Mouse (Mus musculus): ENCODE results near the gene Gm21987. TPM values are rescaled to one million over a fixed set of nuclear protein-coding genes. Genes with fewer than 3 reads are reported as not detected.

Gene Gm21987
- total RNA-seq, 1 experiment = not detected

DNA sequence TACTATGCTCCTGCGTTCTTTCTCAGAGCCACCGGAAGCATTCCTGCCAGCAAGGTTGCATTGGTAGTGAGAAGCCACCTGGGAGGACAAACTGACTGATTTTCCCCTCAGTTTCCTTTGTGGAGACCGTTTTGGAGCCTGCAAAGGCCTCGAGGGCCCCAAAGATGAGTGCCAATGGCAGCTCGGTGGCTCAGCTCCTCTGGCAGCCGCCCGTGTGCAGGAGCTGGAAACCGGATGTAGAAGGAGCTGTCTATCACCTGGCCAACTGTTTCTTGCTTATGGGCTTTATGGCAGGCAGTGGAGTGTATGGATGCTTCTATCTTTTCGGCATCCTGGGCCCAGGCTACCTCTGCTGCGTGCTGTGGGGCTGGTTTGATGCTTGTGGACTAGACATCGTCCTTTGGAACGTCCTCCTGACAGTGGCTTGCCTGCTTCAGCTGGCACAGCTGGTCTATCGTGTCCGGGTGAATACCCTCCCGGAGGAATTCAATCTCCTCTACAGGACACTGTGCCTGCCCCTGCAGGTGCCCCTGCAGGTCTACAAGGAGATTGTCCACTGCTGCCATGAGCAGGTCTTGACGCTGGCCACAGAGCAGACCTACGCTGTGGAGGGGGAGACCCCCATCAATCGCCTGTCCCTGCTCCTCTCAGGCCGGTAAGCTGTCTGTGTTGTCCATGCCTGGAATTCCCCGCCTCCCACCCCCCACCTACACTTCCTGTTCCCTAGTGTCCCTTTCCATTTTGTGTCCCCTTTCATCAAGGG, 15.8 kb downstream of the Gm21987 start:
- in situ Hi-C loops (cut with MboI; ENCODE audit: low sequenced_read_pairs in 2 of 2, unreplicated experiment in 2 of 2) = no loop called here
- DNase-seq (ENCODE audit: low read depth, low spot score) = no peak
- Histone ChIP-seq H3K4me3 (ENCODE audit: insufficient read depth in 1 of 2, low read depth in 1 of 2, low read length in 2 of 2, poor library complexity in 1 of 2, severe bottlenecking in 1 of 2) (no peak overlapping the region), H3K27ac (ENCODE audit: insufficient read depth, low read depth, low read length, poor library complexity, severe bottlenecking) (no peak overlapping the region), H3K36me3 (ENCODE audit: control insufficient read depth, insufficient read depth, low read length, poor library complexity, severe bottlenecking) (no peaks in the 10 kb centered on the region), H3K9ac (ENCODE audit: insufficient read depth, low read depth, low read length, poor library complexity, severe bottlenecking) (no peak overlapping the region), H3K9me3 (ENCODE audit: control insufficient read depth, insufficient read depth, low read depth, low read length) (no peaks in the 10 kb centered on the region), H3K4me1 (ENCODE audit: control insufficient read depth in 2 of 2, insufficient read depth in 2 of 2, low read length in 2 of 2, poor library complexity in 1 of 2) (no peaks in the 10 kb centered on the region)
- no peak for TF ChIP-seq ZC3H11A (IDR thresholded peaks at IDR 0.05; ENCODE audit: borderline replicate concordance, low read depth, low read length)
- TF ChIP-seq ZNF384 (IDR thresholded peaks at IDR 0.05; ENCODE audit: low read depth, low read length) = no peak
- no peak for TF ChIP-seq HCFC1 (IDR thresholded peaks at IDR 0.05; ENCODE audit: borderline replicate concordance, insufficient read depth, low read length)
- no peak for TF ChIP-seq MAFK (IDR thresholded peaks at IDR 0.05; ENCODE audit: insufficient read depth, low read depth, low read length)
- no peak for TF ChIP-seq CHD2 (IDR thresholded peaks at IDR 0.05; ENCODE audit: low read depth, low read length)

DNA sequence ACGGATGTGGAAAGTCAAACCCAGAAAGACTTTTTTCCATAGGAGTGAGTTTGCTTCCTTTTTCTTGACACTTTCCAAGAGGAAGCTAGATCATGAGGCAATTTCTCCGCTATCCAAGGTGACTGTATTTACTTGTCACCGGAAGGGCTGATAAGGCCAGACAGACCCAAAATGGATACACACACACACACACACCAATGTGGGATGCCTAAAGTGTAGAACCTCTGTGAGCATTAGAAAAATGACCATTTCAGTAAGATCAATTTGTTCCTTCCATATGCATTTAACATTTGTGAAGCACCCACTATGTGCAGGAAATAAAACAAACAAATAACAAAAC, 16.4 kb downstream of the Gm21987 start:
- no peaks in the 10 kb centered on the region for H3K4me1 ChIP-seq (ENCODE audit: control insufficient read depth in 2 of 2, insufficient read depth in 2 of 2, low read length in 2 of 2, poor library complexity in 1 of 2)
- H3K9me3 ChIP-seq (ENCODE audit: control insufficient read depth, insufficient read depth, low read depth, low read length) = no peaks in the 10 kb centered on the region
- no peak overlapping the region for H3K27ac ChIP-seq (ENCODE audit: insufficient read depth, low read depth, low read length, poor library complexity, severe bottlenecking)
- no peaks in the 10 kb centered on the region for H3K36me3 ChIP-seq (ENCODE audit: control insufficient read depth, insufficient read depth, low read length, poor library complexity, severe bottlenecking)
- H3K4me3 ChIP-seq (ENCODE audit: insufficient read depth in 1 of 2, low read depth in 1 of 2, low read length in 2 of 2, poor library complexity in 1 of 2, severe bottlenecking in 1 of 2) = no peak overlapping the region
- in situ Hi-C loops (cut with MboI; ENCODE audit: low sequenced_read_pairs in 2 of 2, unreplicated experiment in 2 of 2) = no loop called here
- DNase-seq (ENCODE audit: low read depth, low spot score) = no peak
- no peak overlapping the region for H3K9ac ChIP-seq (ENCODE audit: insufficient read depth, low read depth, low read length, poor library complexity, severe bottlenecking)
- TF ChIP-seq ZNF384 (IDR thresholded peaks at IDR 0.05; ENCODE audit: low read depth, low read length) = no peak
- TF ChIP-seq MAFK (IDR thresholded peaks at IDR 0.05; ENCODE audit: insufficient read depth, low read depth, low read length) = no peak
- TF ChIP-seq CHD2 (IDR thresholded peaks at IDR 0.05; ENCODE audit: low read depth, low read length) = no peak
- no peak for TF ChIP-seq ZC3H11A (IDR thresholded peaks at IDR 0.05; ENCODE audit: borderline replicate concordance, low read depth, low read length)

GRCm38 (mm10) chr16:38363657-38364056, 16.8 kb downstream of the Gm21987 start:
- no peak overlapping the region for H3K27ac ChIP-seq (ENCODE audit: insufficient read depth, low read depth, low read length, poor library complexity, severe bottlenecking)
- no peak for TF ChIP-seq ZNF384 (IDR thresholded peaks at IDR 0.05; ENCODE audit: low read depth, low read length)
- TF ChIP-seq HCFC1 (IDR thresholded peaks at IDR 0.05; ENCODE audit: borderline replicate concordance, insufficient read depth, low read length) = no peak
- TF ChIP-seq ZC3H11A (IDR thresholded peaks at IDR 0.05; ENCODE audit: borderline replicate concordance, low read depth, low read length) = no peak
- no peak for TF ChIP-seq CHD2 (IDR thresholded peaks at IDR 0.05; ENCODE audit: low read depth, low read length)
- no peak for TF ChIP-seq MAFK (IDR thresholded peaks at IDR 0.05; ENCODE audit: insufficient read depth, low read depth, low read length)
- in situ Hi-C loops (cut with MboI; ENCODE audit: low sequenced_read_pairs in 2 of 2, unreplicated experiment in 2 of 2) = no loop called here
- H3K9me3 ChIP-seq (ENCODE audit: control insufficient read depth, insufficient read depth, low read depth, low read length) = no peaks in the 10 kb centered on the region
- DNase-seq (ENCODE audit: low read depth, low spot score) = no peak
- H3K9ac ChIP-seq (ENCODE audit: insufficient read depth, low read depth, low read length, poor library complexity, severe bottlenecking) = no peak overlapping the region
- H3K36me3 ChIP-seq (ENCODE audit: control insufficient read depth, insufficient read depth, low read length, poor library complexity, severe bottlenecking) = no peaks in the 10 kb centered on the region
- H3K4me3 ChIP-seq (ENCODE audit: insufficient read depth in 1 of 2, low read depth in 1 of 2, low read length in 2 of 2, poor library complexity in 1 of 2, severe bottlenecking in 1 of 2) = no peak overlapping the region
- peaks cover 0 to 2% of the 10 kb centered on the region in 2 experiments; a peak in 1 of 4 replicates for H3K4me1 ChIP-seq (ENCODE audit: control insufficient read depth in 2 of 2, insufficient read depth in 2 of 2, low read length in 2 of 2, poor library complexity in 1 of 2)

DNA sequence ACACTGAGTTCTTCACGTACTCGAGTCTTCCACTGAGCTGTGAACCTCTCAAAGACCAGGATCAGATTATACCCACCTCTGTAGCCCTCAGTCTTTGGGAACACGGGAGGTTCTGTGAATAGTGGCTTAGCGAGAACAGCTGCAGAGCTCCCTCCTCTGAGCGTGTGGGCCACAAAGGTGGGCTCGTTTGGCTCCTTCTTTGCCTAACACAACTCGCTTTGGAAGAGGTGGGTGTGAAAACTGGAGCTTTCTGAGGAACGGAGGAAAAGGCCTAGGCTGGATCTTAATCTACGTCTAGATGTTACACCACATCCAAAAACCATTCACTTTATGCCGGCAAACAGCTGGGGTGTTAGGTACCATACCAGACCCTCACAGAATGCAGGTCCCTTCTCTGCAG, 18.6 kb downstream of the Gm21987 start:
- H3K9ac ChIP-seq (ENCODE audit: insufficient read depth, low read depth, low read length, poor library complexity, severe bottlenecking) = no peak overlapping the region
- in situ Hi-C loops (cut with MboI; ENCODE audit: low sequenced_read_pairs in 2 of 2, unreplicated experiment in 2 of 2) = no loop called here
- H3K4me3 ChIP-seq (ENCODE audit: insufficient read depth in 1 of 2, low read depth in 1 of 2, low read length in 2 of 2, poor library complexity in 1 of 2, severe bottlenecking in 1 of 2) = no peak overlapping the region
- no peaks in the 10 kb centered on the region for H3K9me3 ChIP-seq (ENCODE audit: control insufficient read depth, insufficient read depth, low read depth, low read length)
- no peak overlapping the region for H3K27ac ChIP-seq (ENCODE audit: insufficient read depth, low read depth, low read length, poor library complexity, severe bottlenecking)
- no peak for DNase-seq (ENCODE audit: low read depth, low spot score)
- no peaks in the 10 kb centered on the region for H3K36me3 ChIP-seq (ENCODE audit: control insufficient read depth, insufficient read depth, low read length, poor library complexity, severe bottlenecking)
- peaks cover 0 to 2% of the 10 kb centered on the region in 2 experiments; a peak in 1 of 4 replicates for H3K4me1 ChIP-seq (ENCODE audit: control insufficient read depth in 2 of 2, insufficient read depth in 2 of 2, low read length in 2 of 2, poor library complexity in 1 of 2)
- TF ChIP-seq ZC3H11A (IDR thresholded peaks at IDR 0.05; ENCODE audit: borderline replicate concordance, low read depth, low read length) (no peak), MAFK (IDR thresholded peaks at IDR 0.05; ENCODE audit: insufficient read depth, low read depth, low read length) (no peak), HCFC1 (IDR thresholded peaks at IDR 0.05; ENCODE audit: borderline replicate concordance, insufficient read depth, low read length) (no peak), CHD2 (IDR thresholded peaks at IDR 0.05; ENCODE audit: low read depth, low read length) (no peak), ZNF384 (IDR thresholded peaks at IDR 0.05; ENCODE audit: low read depth, low read length) (no peak)

Data from ES-E14 (cell line).